Mouse (Mus musculus): ENCODE data around the gene Bid.

DNA sequence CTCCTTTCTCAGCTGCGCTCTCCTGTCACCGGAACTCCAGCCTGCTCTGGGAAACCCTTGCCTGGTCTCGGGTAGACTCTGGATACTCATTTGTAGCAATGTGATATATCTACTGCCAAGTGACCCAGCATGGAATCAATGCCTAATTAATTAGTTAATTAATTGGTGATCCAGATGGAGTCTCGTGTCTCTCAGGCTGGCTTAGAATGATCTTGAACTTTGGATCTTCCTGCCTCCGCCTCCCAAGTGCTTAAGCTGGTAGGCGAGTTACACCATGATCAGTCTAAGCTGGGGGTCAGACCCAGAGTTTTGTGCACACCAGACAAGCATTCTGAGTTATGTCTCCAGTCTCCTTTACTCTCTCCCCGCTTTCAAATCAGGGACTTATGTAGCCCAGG lies 24.4 kb upstream of the Bid start:
- TF ChIP-seq CTCF (IDR thresholded peaks at IDR 0.05; ENCODE audit: insufficient read depth, low read length) (no peak), POLR2A (IDR thresholded peaks at IDR 0.05; ENCODE audit: borderline replicate concordance, extremely low read depth, low read depth, low read length) (no peak)
